Mouse (Mus musculus) heart, embryonic 16.5 days (tissue): ENCODE data around the gene Klhl5. TPM values are rescaled to one million over a fixed set of nuclear protein-coding genes. Genes with fewer than 3 reads are reported as not detected.

Experiments
- ATAC-seq: fragments of 200-750 bp; cut with Nextera tagmentation; replicated peaks from 2 replicates; pipeline ENCODE4 v1.8.0; 2017; ENCODE audit warnings: moderate number of reproducible peaks; ENCODE audit not compliant: insufficient read depth, low FRiP score; ENCODE audit errors: extremely low read depth
- H3K27ac ChIP-seq: fragments of 300-500 bp; sonication (generic); 2 replicates; pipeline ENCODE4 v1.5.1; 2014; ENCODE audit warnings: mild to moderate bottlenecking, low read length, control low read depth, moderate library complexity
- H3K27me3 ChIP-seq: fragments of 300-500 bp; sonication (generic); 2 replicates; pipeline ENCODE4 v1.6.1; 2014; ENCODE audit warnings: low read length, mixed read lengths; ENCODE audit not compliant: control insufficient read depth, insufficient read depth
- H3K36me3 ChIP-seq: fragments of 300-500 bp; sonication (generic); 2 replicates; pipeline ENCODE4 v1.6.1; 2014; ENCODE audit not compliant: control insufficient read depth, insufficient read depth
- H3K4me1 ChIP-seq: fragments of 300-500 bp; sonication (generic); 2 replicates; pipeline ENCODE4 v1.6.1; 2014; ENCODE audit warnings: low read length, mixed read lengths; ENCODE audit not compliant: control insufficient read depth, insufficient read depth
- H3K4me2 ChIP-seq: fragments of 300-500 bp; sonication (generic); 2 replicates; pipeline ENCODE4 v1.6.1; 2014; ENCODE audit warnings: low read depth, mild to moderate bottlenecking, control low read depth, low read length
- H3K4me3 ChIP-seq: fragments of 300-500 bp; sonication (generic); 2 replicates; pipeline ENCODE4 v1.5.1; 2014; ENCODE audit warnings: mild to moderate bottlenecking, control low read depth, low read length
- H3K9ac ChIP-seq: fragments of 300-500 bp; sonication (generic); 2 replicates; pipeline ENCODE4 v1.6.1; 2014; ENCODE audit warnings: low read length, control low read depth
- H3K9me3 ChIP-seq: fragments of 300-500 bp; sonication (generic); replicated peaks from 2 replicates; pipeline ENCODE4 v1.6.1; 2016; ENCODE audit warnings: low read length; ENCODE audit not compliant: control insufficient read depth
- WGBS: fragments of 180-500 bp; shearing (Covaris S2); extraction: QIAGEN DNeasy Blood & Tissue Kit; methylation state at CpG from one replicate; pipeline ENCODE4 v1.1.7; 2014; 5-methylcytosine and 5-hydroxymethylcytosine counted together
- polyA plus RNA-seq: library from polyadenylated mRNA; unstranded; fragments of >200 nt; fragmentation: Nextera tagmentation; extraction: Ambion mirVana; gene quantifications from 2 replicates; pipeline ENCODE4 v1.2.1, GENCODE M21; 2015

Gene Klhl5
- polyA plus RNA-seq, 1 experiment from 2014 or later = 10.2 TPM

- 86% methylated on average over 20 of the region's 20 CpGs for WGBS
- Histone ChIP-seq H3K4me3 (no peak overlapping the region), H3K36me3 (peaks cover 10% of the 10 kb centered on the region), H3K27me3 (no peaks in the 10 kb centered on the region), H3K9ac (no peak overlapping the region), H3K4me1 (no peaks in the 10 kb centered on the region), H3K4me2 (no peak overlapping the region), H3K27ac (peak overlapping the region; percentile 71), H3K9me3 (peaks cover 3% of the 10 kb centered on the region; the same call in 1 of the 2 replicates)
- no peak for ATAC-seq
These were observed 51.5 kb downstream of the Klhl5 start for GRCm38 (mm10) chr5:65158696-65159305.

- H3K27ac ChIP-seq = no peak overlapping the region
- 54% methylated on average over 5 of the region's 5 CpGs for WGBS
- ATAC-seq = no peak
- H3K4me2 ChIP-seq = no peak overlapping the region
- H3K4me1 ChIP-seq = no peaks in the 10 kb centered on the region
- no peak overlapping the region for H3K9ac ChIP-seq
- peaks cover 5% of the 10 kb centered on the region; the same call in 1 of the 2 replicates for H3K36me3 ChIP-seq
- H3K4me3 ChIP-seq = no peak overlapping the region
- no peaks in the 10 kb centered on the region for H3K9me3 ChIP-seq
- no peaks in the 10 kb centered on the region for H3K27me3 ChIP-seq
These were observed 55.7 kb downstream of the Klhl5 start for GRCm38 (mm10) chr5:65163001-65163400.

GRCm38 (mm10) chr5:65163489-65164092 is 56.3 kb downstream of the Klhl5 start:
- Histone ChIP-seq H3K36me3 (peaks cover 5% of the 10 kb centered on the region; the same call in 1 of the 2 replicates), H3K4me3 (no peak overlapping the region), H3K4me2 (no peak overlapping the region), H3K9ac (no peak overlapping the region), H3K4me1 (no peaks in the 10 kb centered on the region), H3K9me3 (no peaks in the 10 kb centered on the region), H3K27me3 (no peaks in the 10 kb centered on the region), H3K27ac (no peak overlapping the region)
- ATAC-seq = no peak
- WGBS = 85% methylated on average over 17 of the region's 17 CpGs

- no peaks in the 10 kb centered on the region for H3K27me3 ChIP-seq
- no peak overlapping the region for H3K9ac ChIP-seq
- no peaks in the 10 kb centered on the region for H3K9me3 ChIP-seq
- no peak overlapping the region for H3K27ac ChIP-seq
- no peak overlapping the region for H3K4me3 ChIP-seq
- peaks cover 1% of the 10 kb centered on the region; the same call in 1 of the 2 replicates for H3K4me1 ChIP-seq
- H3K36me3 ChIP-seq = peaks cover 2% of the 10 kb centered on the region; the same call in 1 of the 2 replicates
- H3K4me2 ChIP-seq = no peak overlapping the region
- no peak for ATAC-seq
- 86% methylated on average over 9 of the region's 9 CpGs for WGBS
These were observed 62.9 kb downstream of the Klhl5 start for GRCm38 (mm10) chr5:65170206-65170605.

GRCm38 (mm10) chr5:65175035-65175917 is 67.9 kb downstream of the Klhl5 start:
- Histone ChIP-seq H3K4me2 (peak overlapping the region; percentile 31), H3K4me1 (peaks cover 20% of the 10 kb centered on the region), H3K27ac (no peak overlapping the region; the same call in 1 of the 2 replicates), H3K27me3 (no peaks in the 10 kb centered on the region), H3K9ac (peak overlapping the region; percentile 1; the same call in 1 of the 2 replicates), H3K4me3 (no peak overlapping the region), H3K36me3 (no peaks in the 10 kb centered on the region), H3K9me3 (no peaks in the 10 kb centered on the region)
- WGBS = 59% methylated on average over 26 of the region's 26 CpGs
- peak; percentile 49; the same call in 1 of the 2 replicates for ATAC-seq

- peak overlapping the region; percentile 31 for H3K4me2 ChIP-seq
- WGBS = 65% methylated on average over 13 of the region's 13 CpGs
These were observed 68.7 kb downstream of the Klhl5 start for GRCm38 (mm10) chr5:65175918-65176484.

GRCm38 (mm10) chr5:65177026-65177514 is 69.7 kb downstream of the Klhl5 start:
- Histone ChIP-seq H3K4me2 (peak overlapping the region; percentile 31), H3K9ac (peak overlapping the region; percentile 43), H3K4me3 (no peak overlapping the region), H3K27ac (peak overlapping the region; percentile 84), H3K36me3 (no peaks in the 10 kb centered on the region), H3K9me3 (no peaks in the 10 kb centered on the region), H3K4me1 (peaks cover 32% of the 10 kb centered on the region), H3K27me3 (no peaks in the 10 kb centered on the region)
- ATAC-seq = peak; percentile 56
- 12% methylated on average over 11 of the region's 11 CpGs for WGBS

More at GRCm38 (mm10) chr5:65175918-65176484, 68.7 kb downstream of the Klhl5 start:
- no peaks in the 10 kb centered on the region for H3K9me3 ChIP-seq
- no peak for ATAC-seq
- H3K27me3 ChIP-seq = no peaks in the 10 kb centered on the region
- H3K4me3 ChIP-seq = no peak overlapping the region
- H3K4me1 ChIP-seq = peaks cover 24% of the 10 kb centered on the region
- H3K9ac ChIP-seq = peak overlapping the region; percentile 1; the same call in 1 of the 2 replicates
- H3K27ac ChIP-seq = no peak overlapping the region; the same call in 1 of the 2 replicates
- H3K36me3 ChIP-seq = no peaks in the 10 kb centered on the region

- no peak overlapping the region for H3K9ac ChIP-seq
- ATAC-seq = no peak
- no peaks in the 10 kb centered on the region for H3K9me3 ChIP-seq
- no peak overlapping the region for H3K27ac ChIP-seq
- no peaks in the 10 kb centered on the region for H3K27me3 ChIP-seq
- H3K36me3 ChIP-seq = no peaks in the 10 kb centered on the region
- H3K4me2 ChIP-seq = no peak overlapping the region
- WGBS = 92% methylated on average over 9 of the region's 9 CpGs
- peaks cover 35% of the 10 kb centered on the region for H3K4me1 ChIP-seq
- H3K4me3 ChIP-seq = no peak overlapping the region
These were observed 71.1 kb downstream of the Klhl5 start for GRCm38 (mm10) chr5:65178477-65178876.
